14 mouse cellular contexts compared by ENCODE assay signal in genomic region chr13:32465787-32466186, GRCm38 (mm10).
DNase-seq lines count a peak whose midpoint lies in the region; ATAC-seq and TF ChIP-seq lines count a peak whose summit lies in the region.
"Had no signal": no experiment of that assay in that cellular context is flagged by ENCODE, and none has a peak within 500 bp of the region (broad histone marks: within the 10 kb centered on the region; RNA-seq: fewer than 3 reads in every experiment).

No protein-coding gene starts in this region.

- 0 out of 2 replicates have a peak overlapping the region, but pooled peaks have one; percentile 16 for H3K27ac ChIP-seq in hindbrain, embryonic 10.5 days
- H3K27ac ChIP-seq in hindbrain, embryonic 16.5 days (ENCODE audit: low read depth, low read length) = no peak overlapping the region
- no peak overlapping the region for H3K27ac ChIP-seq in CH12.LX (ENCODE audit: insufficient read depth, low read depth)
- no peak overlapping the region for H3K27ac ChIP-seq in intestine, embryonic 15.5 days
- H3K27ac ChIP-seq: heart, adult 2 months; limb, embryonic 12.5 days had no signal

- dilution Hi-C loops in CH12.LX (cut with MboI; ENCODE audit: extremely low pct_ligation_motif_present, extremely low pct_unique_long_range_greater_than_20kb, low sequenced_read_pairs) = no loop called here

- in situ Hi-C loops in CH12.LX (cut with MboI; ENCODE audit: low pct_ligation_motif_present, low pct_unique_long_range_greater_than_20kb, low sequenced_read_pairs) = no loop called here

- H3K4me1 ChIP-seq in hindbrain, embryonic 10.5 days (replicated peaks) = peaks cover 11% of the 10 kb centered on the region
- H3K4me1 ChIP-seq in hindbrain, embryonic 16.5 days (ENCODE audit: control insufficient read depth, insufficient read depth, low read depth, low read length) = no peaks in the 10 kb centered on the region
- peaks cover 4 to 35% of the 10 kb centered on the region in 2 experiments; a peak in 3 of 4 replicates for H3K4me1 ChIP-seq in CH12.LX (ENCODE audit: control insufficient read depth in 1 of 2, insufficient read depth in 2 of 2)
- H3K4me1 ChIP-seq in intestine, embryonic 15.5 days (replicated peaks) = no peaks in the 10 kb centered on the region

- H3K4me3 ChIP-seq in hindbrain, embryonic 10.5 days = no peak overlapping the region
- no peak overlapping the region for H3K4me3 ChIP-seq in hindbrain, embryonic 16.5 days (ENCODE audit: low read length)
- no peak overlapping the region for H3K4me3 ChIP-seq in CH12.LX (replicated peaks in 1 of 3; ENCODE audit: low read depth in 2 of 3, low read length in 2 of 3, poor library complexity in 1 of 3)
- H3K4me3 ChIP-seq in intestine, embryonic 15.5 days (replicated peaks) = no peak overlapping the region
- H3K4me3 ChIP-seq: heart, adult 2 months; limb, embryonic 12.5 days had no signal

- no peaks in the 10 kb centered on the region for H3K79me2 ChIP-seq in CH12.LX (replicated peaks; ENCODE audit: control insufficient read depth, extremely low read depth, insufficient read depth, poor library complexity, severe bottlenecking)

- no peaks in the 10 kb centered on the region for H3K9me3 ChIP-seq in hindbrain, embryonic 10.5 days
- H3K9me3 ChIP-seq in hindbrain, embryonic 16.5 days (ENCODE audit: control insufficient read depth, low read length) = no peaks in the 10 kb centered on the region
- H3K9me3 ChIP-seq in CH12.LX (replicated peaks; ENCODE audit: low read length) = no peaks in the 10 kb centered on the region
- no peaks in the 10 kb centered on the region for H3K9me3 ChIP-seq in intestine, embryonic 15.5 days
- H3K9me3 ChIP-seq: limb, embryonic 12.5 days had no signal

- H3K9ac ChIP-seq in hindbrain, embryonic 16.5 days (ENCODE audit: low read depth, low read length) = no peak overlapping the region
- no peak overlapping the region for H3K9ac ChIP-seq in CH12.LX (ENCODE audit: insufficient read depth, low read depth)
- H3K9ac ChIP-seq in intestine, embryonic 15.5 days = no peak overlapping the region
- H3K9ac ChIP-seq: limb, embryonic 12.5 days had no signal

- no peaks in the 10 kb centered on the region for H3K27me3 ChIP-seq in hindbrain, embryonic 10.5 days (ENCODE audit: insufficient read depth, poor library complexity, severe bottlenecking)
- no peaks in the 10 kb centered on the region for H3K27me3 ChIP-seq in hindbrain, embryonic 16.5 days (replicated peaks; ENCODE audit: control insufficient read depth, insufficient read depth, low read length)
- H3K27me3 ChIP-seq in CH12.LX (replicated peaks) = no peaks in the 10 kb centered on the region
- no peaks in the 10 kb centered on the region for H3K27me3 ChIP-seq in intestine, embryonic 15.5 days (replicated peaks)

- no peak for ATAC-seq in hindbrain, embryonic 16.5 days
- ATAC-seq in intestine, embryonic 15.5 days = no peak
- ATAC-seq: CD4-positive, CD25-positive, alpha-beta regulatory T cell, adult 4 months; intestine, postnatal 0 days had no signal

- TF ChIP-seq POLR2A in CH12.LX (IDR thresholded peaks at IDR 0.05; ENCODE audit: low read depth, low read length) = no peak

- no peak for DNase-seq in hindbrain, embryonic 10.5 days (ENCODE audit: low spot score)
- peak; percentile 52 for DNase-seq in CH12.LX (ENCODE audit: extremely low read depth)
- peak; percentile 22 for DNase-seq in Muller cell, postnatal 12 days (ENCODE audit: inconsistent ontology term)
- DNase-seq in fibroblast of lung, adult 2 months (ENCODE audit: low read depth) = peak; percentile 53
- DNase-seq in gastrocnemius, adult 18-20 months (ENCODE audit: low spot score) = no peak
- DNase-seq: cerebellum, postnatal 36 days; heart, adult 2 months; layer of hippocampus, postnatal 36 days; lung, adult 2 months had no signal

- no peak for TF ChIP-seq RAD21 in CH12.LX (IDR thresholded peaks at IDR 0.05; ENCODE audit: low read depth, low read length)

- TF ChIP-seq CTCF in CH12.LX (conservative IDR thresholded peaks at IDR 0.05 in 1 of 2, IDR thresholded peaks at IDR 0.05 in 1 of 2; ENCODE audit: low read depth in 2 of 2, low read length in 2 of 2) = no peak

- WGBS in hindbrain, embryonic 10.5 days = 38% methylated on average over 5 of the region's 5 CpGs
- 19% methylated on average over 5 of the region's 5 CpGs for WGBS in hindbrain, embryonic 16.5 days
- 50% methylated on average over 5 of the region's 5 CpGs for WGBS in intestine, embryonic 15.5 days

- no peak overlapping the region for H3K4me2 ChIP-seq in hindbrain, embryonic 16.5 days (ENCODE audit: low read length)
- H3K4me2 ChIP-seq in CH12.LX (ENCODE audit: insufficient read depth, low read depth, poor library complexity, severe bottlenecking) = peak overlapping the region; percentile 67
- no peak overlapping the region for H3K4me2 ChIP-seq in intestine, embryonic 15.5 days (replicated peaks)
- H3K4me2 ChIP-seq: limb, embryonic 12.5 days had no signal

- peak; percentile 47; the same call in 1 of the 2 replicates for TF ChIP-seq EP300 in CH12.LX (IDR thresholded peaks at IDR 0.05; ENCODE audit: low read length)

- H3K36me3 ChIP-seq in hindbrain, embryonic 10.5 days = no peaks in the 10 kb centered on the region
- no peaks in the 10 kb centered on the region for H3K36me3 ChIP-seq in hindbrain, embryonic 16.5 days (ENCODE audit: control insufficient read depth, insufficient read depth, low read length)
- no peaks in the 10 kb centered on the region for H3K36me3 ChIP-seq in CH12.LX (replicated peaks in 1 of 2; ENCODE audit: control insufficient read depth in 1 of 2, insufficient read depth in 1 of 2, low read length in 1 of 2)
- H3K36me3 ChIP-seq in intestine, embryonic 15.5 days = no peaks in the 10 kb centered on the region
- H3K36me3 ChIP-seq: limb, embryonic 12.5 days had no signal

TF ChIP-seq in CH12.LX, 34 proteins besides CTCF, POLR2A, EP300 and RAD21:
- TF ChIP-seq IRF4 (IDR thresholded peaks at IDR 0.05; ENCODE audit: low read depth, low read length) (0 out of 2 replicates have a peak, but pooled peaks have one; percentile 22), ETS1 (conservative IDR thresholded peaks at IDR 0.05; ENCODE audit: low read depth, low read length) (0 out of 2 replicates have a peak, but pooled peaks have one; percentile 26), MAFK (IDR thresholded peaks at IDR 0.05; ENCODE audit: insufficient replicate concordance, low read length) (peak; percentile 81), MEF2A (IDR thresholded peaks at IDR 0.05; ENCODE audit: borderline replicate concordance, low read depth, low read length) (peak; percentile 76), TBP (conservative IDR thresholded peaks at IDR 0.05; ENCODE audit: low read depth, low read length) (no peak)

Comparison
In these comparisons a context has a peak if more than half of its experiments do, and no peak if none do; other contexts are left out.
1. DNase-seq: peak in CH12.LX (single experiment), Muller cell, postnatal 12 days (single experiment) and fibroblast of lung, adult 2 months (single experiment); none in hindbrain, embryonic 10.5 days (single experiment) and gastrocnemius, adult 18-20 months (single experiment).